Mouse (Mus musculus) gastrocnemius, postnatal 10 days (tissue): ENCODE measurements around the gene Gm9918. TPM values are rescaled to one million over a fixed set of nuclear protein-coding genes. Genes with fewer than 3 reads are reported as not detected.

ENCODE experiments used
- DNase-seq: peaks from one replicate; pipeline ENCODE4 v3.0.0; 2021; ENCODE audit warnings: mixed read lengths
- total RNA-seq, 2 experiments: library from RNA; stranded (reverse); gene quantifications; 2 replicates each; pipeline ENCODE4 v1.2.3; 2021

Gm9918 gene
- total RNA-seq, 2 experiments from 2014 or later = not detected

GRCm38 (mm10) chr15:102245461-102245881, 24.9 kb upstream of the Gm9918 start:
- peak; percentile 25 for DNase-seq

DNA sequence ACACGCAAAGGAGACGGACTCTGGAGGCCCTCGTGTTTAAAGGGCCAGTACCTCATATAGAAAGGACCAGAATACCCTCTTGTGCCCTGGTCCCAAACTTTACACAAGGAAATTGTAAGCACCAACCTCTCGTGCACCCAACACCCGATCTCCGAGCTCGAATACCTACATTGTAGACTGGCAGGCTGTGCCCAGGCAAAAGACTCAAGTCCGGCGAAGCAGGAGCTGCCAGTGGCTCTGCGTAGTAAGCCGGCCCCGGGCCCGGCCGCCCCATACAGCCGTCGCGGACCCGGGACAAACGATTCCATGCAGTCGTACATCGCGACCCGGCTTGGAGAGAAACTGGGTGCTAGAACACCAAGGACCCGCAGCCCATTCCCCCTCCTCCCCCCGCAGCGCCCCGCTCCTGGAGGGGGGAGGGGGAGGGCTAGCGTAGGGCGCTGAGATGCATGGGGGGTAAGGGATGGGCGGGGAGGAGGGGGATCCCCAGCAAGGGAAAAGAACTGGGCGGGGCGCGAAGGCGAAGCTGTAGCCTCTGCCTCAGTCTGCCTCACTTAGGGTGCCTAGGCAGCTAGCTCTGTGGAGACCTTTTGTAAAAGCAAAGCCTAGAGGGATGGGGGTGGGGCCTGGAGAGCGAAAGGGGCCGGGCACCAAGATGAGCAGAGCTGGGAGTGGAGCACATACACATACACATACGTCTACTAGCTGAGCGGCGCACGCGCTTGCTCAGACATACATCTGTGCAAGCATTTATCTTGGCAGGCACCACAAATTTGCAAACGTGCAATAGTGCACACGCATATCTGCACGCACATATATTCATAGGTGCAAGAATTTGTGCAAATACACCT, 24.2 kb upstream of the Gm9918 start:
- DNase-seq = peak; percentile 63

GRCm38 (mm10) chr15:102246866-102247251, 23.5 kb upstream of the Gm9918 start:
- peak; percentile 94 for DNase-seq

DNA sequence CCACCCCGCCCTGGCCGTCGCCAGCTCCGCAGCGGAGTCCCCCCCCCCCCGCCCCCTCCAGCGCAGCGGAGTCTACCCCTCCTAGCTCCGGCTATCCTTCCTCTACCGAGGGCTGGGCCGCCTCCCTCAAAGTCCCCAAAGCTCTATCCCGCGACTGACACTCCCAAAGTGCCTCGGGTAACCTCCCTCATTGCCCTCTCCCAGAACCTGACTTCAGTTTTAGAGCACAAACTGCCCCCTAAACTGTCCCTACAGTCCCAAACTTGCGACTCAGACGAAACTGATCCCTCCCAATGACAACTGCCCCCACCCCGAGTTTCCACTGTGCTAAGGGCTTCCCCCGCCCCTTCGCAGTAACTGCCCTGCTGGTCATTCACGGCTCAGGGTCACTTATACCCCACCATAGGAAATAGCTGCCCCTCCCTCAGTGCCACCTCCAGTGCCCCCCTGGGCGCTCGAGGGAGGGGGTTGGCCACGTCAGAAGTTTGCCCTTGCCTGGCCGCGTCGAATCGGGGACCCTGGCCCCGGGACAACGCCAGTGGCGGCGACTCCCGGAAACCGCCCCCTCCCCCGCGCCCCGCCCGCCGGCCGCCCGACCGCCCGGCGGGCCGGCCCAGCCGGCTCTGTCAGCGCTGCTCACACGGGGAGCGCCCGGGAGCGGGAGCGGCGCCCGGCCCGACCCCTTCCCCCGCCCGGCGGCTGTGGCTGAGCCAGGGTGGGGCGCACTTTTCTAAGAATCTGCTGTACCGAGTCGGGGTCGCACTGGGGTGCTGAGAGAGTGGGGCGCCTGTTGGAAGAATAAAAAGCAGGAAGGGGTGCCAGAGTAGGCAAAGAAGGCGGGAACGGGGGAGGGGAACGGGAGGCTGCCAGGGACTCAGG, 22.9 kb upstream of the Gm9918 start:
- peak; percentile 80 for DNase-seq

DNA sequence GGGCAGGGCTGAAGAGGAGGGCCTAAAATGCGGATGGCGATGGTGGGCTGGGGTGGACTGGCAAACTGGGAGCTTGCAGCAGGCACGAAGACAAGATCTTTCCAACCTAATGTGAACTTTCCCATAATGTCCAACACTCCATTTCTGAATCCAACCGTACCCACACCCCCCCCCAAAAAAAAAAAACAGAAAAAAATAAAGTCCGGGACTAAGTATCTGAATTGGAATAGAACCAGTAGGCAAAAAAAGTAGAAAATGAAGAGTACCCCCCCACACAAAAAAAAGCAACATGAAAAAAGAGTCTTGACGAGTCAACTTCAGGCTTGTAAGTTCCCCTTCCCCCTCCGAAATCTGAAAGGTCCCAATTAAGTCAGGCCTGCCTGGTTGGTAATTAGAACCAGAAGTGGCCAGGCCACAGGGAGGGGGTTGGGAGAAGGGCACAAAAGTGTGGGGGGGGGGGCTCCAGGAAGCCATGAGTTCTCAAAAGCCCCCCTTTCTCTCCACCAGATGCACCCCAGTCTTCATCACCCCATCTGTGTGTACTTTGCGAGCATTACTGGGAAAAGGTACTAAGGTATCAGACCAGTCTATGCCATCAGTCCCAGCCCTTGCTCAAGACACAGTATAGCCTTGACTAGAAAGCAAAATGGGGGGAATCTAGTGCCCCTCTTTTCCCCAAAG, 22.1 kb upstream of the Gm9918 start:
- no peak for DNase-seq

DNA sequence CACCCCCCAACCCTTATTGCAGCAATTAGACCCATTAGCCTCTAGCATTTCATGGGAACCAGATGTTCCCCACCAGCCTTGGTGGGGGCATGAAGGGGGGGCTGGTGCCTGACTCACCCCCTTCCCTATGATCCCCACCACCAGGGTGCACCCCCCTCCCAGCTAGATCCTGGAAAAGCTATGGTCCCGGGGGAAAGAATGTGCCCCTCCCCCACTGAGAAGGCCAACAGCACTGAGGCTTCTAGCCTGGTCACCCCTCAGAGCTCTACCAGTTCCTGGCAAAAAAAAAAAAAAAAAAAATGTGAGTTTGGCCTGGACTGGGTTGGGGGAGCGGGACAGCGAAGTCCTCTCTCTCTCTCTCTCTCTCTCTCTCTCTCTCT, 21.6 kb upstream of the Gm9918 start:
- DNase-seq = no peak

GRCm38 (mm10) chr15:102249251-102249691, 21.1 kb upstream of the Gm9918 start:
- peak; percentile 38 for DNase-seq

- no peak for DNase-seq
Observed at GRCm38 (mm10) chr15:102249967-102250366, 20.4 kb upstream of the Gm9918 start.

DNA sequence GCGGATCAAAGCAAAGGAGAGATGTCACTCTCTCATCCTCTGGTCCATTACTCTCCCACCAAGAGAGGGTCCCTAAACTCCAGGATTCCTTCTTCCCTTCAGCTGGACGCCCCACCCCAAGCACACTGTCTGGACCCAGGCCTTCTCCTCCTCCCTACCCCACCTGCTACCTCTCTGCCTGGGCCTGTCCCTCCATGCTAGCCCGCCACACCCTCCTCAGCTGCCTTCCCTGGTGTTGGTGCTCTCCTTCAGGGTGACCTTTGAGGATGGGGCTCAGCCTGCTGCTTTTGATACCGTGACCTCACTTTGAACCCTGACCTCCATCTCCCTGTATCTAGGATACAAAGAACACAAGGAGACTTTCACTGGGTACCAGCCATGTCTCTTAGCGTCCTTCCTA, 19.8 kb upstream of the Gm9918 start:
- DNase-seq = no peak

GRCm38 (mm10) chr15:102255547-102256255, 14.7 kb upstream of the Gm9918 start:
- DNase-seq = no peak

DNA sequence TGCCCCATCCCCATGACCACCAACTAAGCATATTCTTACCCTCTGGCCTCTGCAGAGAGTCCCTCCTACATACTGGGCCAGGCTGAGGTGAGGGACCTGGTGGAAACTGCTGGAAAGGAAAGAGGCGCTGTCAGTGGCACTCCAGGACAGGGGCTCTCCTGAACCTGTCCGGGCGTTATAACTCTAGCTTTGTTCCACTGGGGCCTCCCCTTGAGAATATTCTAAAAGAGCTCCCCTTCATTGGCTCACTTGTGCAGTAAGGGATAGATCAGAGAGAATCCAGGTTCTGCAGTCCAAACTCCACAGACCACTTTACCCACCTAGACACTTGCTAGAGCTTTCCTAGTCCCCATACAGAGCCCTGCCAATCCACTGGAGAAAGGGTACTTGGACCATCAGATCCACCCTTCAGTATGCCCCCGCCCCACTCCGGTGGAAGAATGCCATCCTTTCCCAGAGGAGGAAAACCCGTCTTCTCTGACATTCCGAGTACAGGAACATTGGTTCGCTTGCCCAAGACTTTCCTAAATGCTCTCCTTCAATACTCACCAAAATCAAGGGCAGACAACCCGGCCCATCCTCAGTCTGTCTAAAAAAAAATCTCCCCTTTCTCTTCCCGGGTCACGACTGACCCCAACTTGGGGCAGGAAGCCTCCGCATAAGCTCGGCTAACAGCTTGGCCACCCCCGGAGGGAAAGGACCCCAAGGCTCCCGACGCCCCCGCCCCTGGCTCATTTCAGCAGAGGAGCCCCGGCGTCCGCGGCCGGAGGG, 13.7 kb upstream of the Gm9918 start:
- DNase-seq = no peak

- DNase-seq = peak; percentile 44
Observed at GRCm38 (mm10) chr15:102257202-102258075, 12.9 kb upstream of the Gm9918 start, which contains the start of gene Rarg. Rarg (minus strand) TSS chr15:102257517.

GRCm38 (mm10) chr15:102258076-102258470, 12.3 kb upstream of the Gm9918 start:
- peak; percentile 52 for DNase-seq

DNA sequence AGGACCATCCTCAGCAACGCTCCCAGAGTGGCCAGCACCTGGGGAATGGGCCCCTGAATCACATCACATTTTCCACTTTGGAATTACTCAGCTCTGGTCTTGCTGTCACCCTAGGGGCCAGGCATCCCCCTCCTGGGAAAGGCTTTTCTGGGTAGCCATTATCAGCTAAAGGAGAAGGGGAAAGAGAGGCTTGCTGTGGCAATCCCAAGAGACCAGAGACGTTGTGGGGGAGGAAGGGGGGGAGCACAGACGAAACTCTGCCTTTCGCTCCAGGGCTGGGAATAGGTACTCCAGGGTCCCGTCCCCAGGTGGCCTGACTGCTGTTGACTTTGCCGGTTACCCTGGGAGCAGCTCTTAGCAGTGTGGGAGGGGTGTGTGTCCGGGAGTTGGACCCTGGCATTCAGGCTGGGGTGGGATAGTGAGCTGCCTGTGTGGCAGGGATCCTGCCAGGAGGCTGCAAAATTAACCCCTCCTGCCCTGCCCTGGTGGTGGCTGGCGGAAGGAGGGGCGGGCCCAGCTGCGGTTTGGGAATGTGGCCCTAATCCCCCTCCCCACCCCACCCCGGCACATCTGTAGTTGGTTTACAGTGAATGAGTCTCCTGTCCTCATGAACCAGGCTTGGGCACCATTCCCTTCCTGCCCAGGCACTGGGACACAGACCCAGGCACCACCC, 11.6 kb upstream of the Gm9918 start:
- no peak for DNase-seq

GRCm38 (mm10) chr15:102262582-102262981, 7.8 kb upstream of the Gm9918 start:
- no peak for DNase-seq

DNA sequence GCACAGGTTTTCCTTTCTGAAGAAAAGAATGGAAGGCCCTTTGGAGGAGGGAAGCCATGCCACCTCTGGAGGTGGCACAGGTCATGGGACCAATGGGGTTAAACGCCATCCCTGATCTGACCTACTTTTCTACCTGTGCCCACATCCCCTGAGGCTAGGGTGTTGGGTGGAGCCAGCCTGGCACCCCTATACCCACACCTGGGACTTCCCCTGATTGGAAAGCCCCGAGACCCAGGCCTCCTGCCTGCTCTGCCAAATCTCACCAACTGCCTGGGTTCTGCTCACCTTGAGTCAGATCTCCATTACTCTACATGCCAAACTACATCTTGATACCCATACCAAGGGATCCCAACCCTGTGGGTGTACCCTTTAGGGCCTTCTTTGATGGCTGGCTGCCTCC, 7.3 kb upstream of the Gm9918 start:
- DNase-seq = no peak

DNA sequence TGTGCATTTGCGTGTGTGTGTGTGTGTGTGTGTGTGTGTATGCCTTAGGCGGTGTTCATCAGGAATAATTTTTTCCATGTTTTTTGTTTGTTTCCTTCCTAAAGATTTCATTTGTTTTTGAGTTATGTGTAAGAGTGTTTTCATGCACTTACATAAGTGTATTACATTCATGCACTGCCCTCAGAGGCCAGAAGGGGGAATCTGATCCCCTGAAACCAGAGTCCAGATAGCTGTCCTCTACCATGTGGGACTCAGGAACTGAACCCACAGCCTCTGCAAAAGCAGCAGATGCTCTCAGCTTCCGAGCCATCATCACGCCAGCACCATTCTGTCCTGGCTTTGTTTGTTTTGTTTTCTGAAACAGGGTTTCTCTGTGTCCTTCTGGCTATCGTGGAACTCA, 4.8 kb upstream of the Gm9918 start:
- no peak for DNase-seq

DNA sequence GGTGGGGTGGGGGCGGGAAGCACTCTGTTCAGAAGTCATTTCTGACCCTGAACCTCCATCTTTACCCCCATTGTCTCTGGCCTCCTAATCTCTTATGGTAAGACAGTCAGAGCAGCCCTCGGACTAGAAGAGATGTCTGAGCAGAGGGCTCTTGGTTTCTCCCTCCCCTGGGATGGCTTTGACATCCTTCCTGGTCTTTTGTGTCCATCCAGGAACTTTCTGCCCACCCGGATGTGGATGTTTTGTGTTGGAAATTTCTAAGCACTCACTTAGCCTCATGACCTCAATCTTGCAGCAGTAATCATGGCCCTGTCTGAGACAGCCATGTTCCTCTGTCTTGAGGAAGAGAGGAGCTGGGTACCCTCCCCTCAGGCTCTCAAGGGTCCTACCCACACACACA, 1.1 kb downstream of the Gm9918 start:
- no peak for DNase-seq

DNA sequence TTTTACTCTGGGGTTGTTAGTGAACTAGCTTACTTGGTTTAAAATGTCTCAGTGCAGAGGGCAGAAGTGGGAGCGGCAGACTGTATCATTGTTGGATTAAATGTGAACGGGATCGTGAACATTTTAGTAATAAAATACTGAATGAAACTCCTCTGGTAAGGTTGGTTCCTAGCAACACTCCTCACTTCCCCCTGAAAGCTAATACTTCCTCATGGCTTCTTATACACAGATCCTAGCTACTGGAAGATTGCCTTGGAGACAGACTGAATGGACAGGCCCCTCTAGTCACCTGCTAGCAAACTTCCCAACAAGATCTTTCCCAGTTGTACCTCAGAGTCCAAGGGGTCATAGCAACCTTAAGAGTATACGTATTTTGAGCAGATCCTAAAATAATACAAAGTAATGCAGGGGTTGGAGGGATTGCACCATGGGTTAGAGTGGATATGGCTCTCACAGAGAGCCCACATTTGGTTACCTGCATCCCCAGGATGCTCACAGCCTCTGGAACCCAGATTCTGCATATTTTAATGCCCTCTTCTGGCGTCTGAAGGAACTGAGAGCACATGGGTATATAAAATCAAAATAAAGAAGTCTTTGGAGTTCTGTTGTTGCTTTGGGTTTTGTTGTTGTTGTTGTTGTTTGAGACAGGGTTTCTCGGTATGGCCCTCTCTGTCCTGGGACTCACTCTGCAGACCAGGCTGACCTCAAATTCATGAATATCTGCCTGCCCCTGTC, 3.8 kb downstream of the Gm9918 start:
- DNase-seq = no peak
